Mouse (Mus musculus) E14TG2a.4 (cell line): ENCODE data around the gene St8sia1.

Experiments
- CTCF ChIP-seq: conservative IDR thresholded peaks from 2 replicates; pipeline ENCODE4 v1.5.1; 2014; ENCODE audit warnings: low read length
- NANOG ChIP-seq: IDR thresholded peaks from 2 replicates; pipeline ENCODE4 v1.6.1; 2014; ENCODE audit warnings: borderline replicate concordance, low read length, mixed read lengths

DNA sequence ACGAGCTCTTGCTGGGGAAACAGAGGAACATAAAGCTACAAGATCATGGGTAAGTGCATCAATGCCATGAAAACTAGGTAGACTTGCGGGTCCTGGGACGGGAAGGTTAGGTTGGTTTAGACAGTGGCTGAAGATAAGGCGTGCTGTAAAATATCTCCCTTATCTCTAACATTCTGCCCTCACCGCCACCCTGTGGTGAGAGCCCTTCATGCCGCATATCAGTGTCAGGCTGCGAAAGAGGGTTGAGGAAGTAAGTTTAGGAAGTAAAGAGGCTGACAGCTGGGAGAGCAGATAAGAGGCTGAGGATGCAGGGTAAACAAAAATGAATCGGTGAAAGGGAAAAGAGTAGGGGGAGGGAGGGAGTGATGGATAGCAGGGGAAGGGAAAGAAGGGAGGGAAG, 133.0 kb downstream of the St8sia1 start:
- no peak for TF ChIP-seq CTCF
- TF ChIP-seq NANOG = no peak
